Mouse (Mus musculus): Measurements from ENCODE around the gene Fmo3.

DNA sequence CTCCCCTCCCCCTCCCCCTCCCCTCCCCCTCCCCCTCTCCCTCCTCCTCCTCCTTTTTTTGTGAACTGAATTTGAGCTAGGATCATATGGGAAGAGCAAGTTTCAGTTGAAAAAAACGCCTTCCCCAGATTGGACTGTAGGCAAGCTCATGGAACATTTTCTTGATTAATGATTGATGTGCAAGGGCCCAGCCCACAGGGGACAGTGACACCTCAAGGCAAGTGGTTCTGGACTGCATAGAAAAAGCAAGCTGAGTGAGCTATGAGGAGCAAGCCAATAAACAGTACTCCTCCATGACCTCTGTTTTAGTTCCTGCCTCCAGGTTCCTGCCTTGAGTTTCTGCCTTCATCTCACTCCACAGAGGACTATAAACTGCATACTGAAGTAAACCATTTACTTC lies 59.2 kb downstream of the Fmo3 start:
- TF ChIP-seq CTCF (IDR thresholded peaks at IDR 0.05; ENCODE audit: low read depth) = no peak
- no peak for TF ChIP-seq EP300 (optimal IDR thresholded peaks at IDR 0.05)

Data from stomach, postnatal 0 days (tissue).